Mouse (Mus musculus) cerebellum, adult 9-10 months (tissue): ENCODE results near the gene Mdc1.

ENCODE experiments used
- DNase-seq: peaks from one replicate; pipeline ENCODE4 v3.0.0; 2022

Gene Mdc1

GRCm38 (mm10) chr17:35887725-35888124, 46.4 kb downstream of the Mdc1 start:
- DNase-seq, result no peak

- peak; percentile 92 for DNase-seq
Measured at GRCm38 (mm10) chr17:35896781-35897643, 55.7 kb downstream of the Mdc1 start, which contains the start of gene 2310061I04Rik. TSS of gene 2310061I04Rik (minus strand) at chr17:35897431.

GRCm38 (mm10) chr17:35897644-35898573, 56.6 kb downstream of the Mdc1 start:
- DNase-seq, result no peak

GRCm38 (mm10) chr17:35900636-35901035, 59.3 kb downstream of the Mdc1 start:
- no peak for DNase-seq

- no peak for DNase-seq
Measured at GRCm38 (mm10) chr17:35903343-35903991, 62.2 kb downstream of the Mdc1 start.

- no peak for DNase-seq
Measured at GRCm38 (mm10) chr17:35903992-35904355, 62.7 kb downstream of the Mdc1 start.

- no peak for DNase-seq
Measured at GRCm38 (mm10) chr17:35905587-35905986, 64.3 kb downstream of the Mdc1 start.

- DNase-seq, result no peak
Measured at GRCm38 (mm10) chr17:35907609-35908008, 66.3 kb downstream of the Mdc1 start.
